Mouse (Mus musculus) spleen, postnatal 14 days (tissue): Measurements from ENCODE around the gene Apaf1.

Source experiments
- DNase-seq, 2 experiments: peaks; one replicate each; pipeline ENCODE4 v3.0.0; 2021 to 2022; ENCODE audit warnings: low spot score in 2 of 2

Apaf1 gene

GRCm38 (mm10) chr10:90974491-90974890 is 108.1 kb downstream of the Apaf1 start:
- no peak for DNase-seq

- no peak for DNase-seq
Measured at GRCm38 (mm10) chr10:90974084-90974483, 108.5 kb downstream of the Apaf1 start.

GRCm38 (mm10) chr10:90970560-90970959 is 112.0 kb downstream of the Apaf1 start:
- no peak for DNase-seq

GRCm38 (mm10) chr10:90969355-90970174 is 113.0 kb downstream of the Apaf1 start:
- DNase-seq: peak in 1 of 2 experiments; percentile 12

GRCm38 (mm10) chr10:90968247-90968646 is 114.3 kb downstream of the Apaf1 start:
- DNase-seq: no peak

- DNase-seq: no peak
Measured at GRCm38 (mm10) chr10:90966821-90967220, 115.7 kb downstream of the Apaf1 start.

- no peak for DNase-seq
Measured at GRCm38 (mm10) chr10:90965671-90966315, 116.8 kb downstream of the Apaf1 start.

GRCm38 (mm10) chr10:90964511-90964910 is 118.1 kb downstream of the Apaf1 start:
- no peak for DNase-seq

GRCm38 (mm10) chr10:90960374-90960773 is 122.2 kb downstream of the Apaf1 start:
- no peak for DNase-seq

- no peak for DNase-seq
Measured at GRCm38 (mm10) chr10:90953821-90954220, 128.7 kb downstream of the Apaf1 start.

- DNase-seq: no peak
Measured at GRCm38 (mm10) chr10:90953103-90953709, 129.4 kb downstream of the Apaf1 start.

- no peak for DNase-seq
Measured at GRCm38 (mm10) chr10:90947608-90948373, 134.8 kb downstream of the Apaf1 start.

- no peak for DNase-seq
Measured at GRCm38 (mm10) chr10:90947043-90947442, 135.5 kb downstream of the Apaf1 start.

GRCm38 (mm10) chr10:90942001-90942700 is 140.4 kb downstream of the Apaf1 start:
- no peak for DNase-seq

GRCm38 (mm10) chr10:90940521-90941520 is 141.7 kb downstream of the Apaf1 start:
- no peak for DNase-seq
